Comparison of ENCODE assay signal across 8 mouse cellular contexts in the genomic region with DNA sequence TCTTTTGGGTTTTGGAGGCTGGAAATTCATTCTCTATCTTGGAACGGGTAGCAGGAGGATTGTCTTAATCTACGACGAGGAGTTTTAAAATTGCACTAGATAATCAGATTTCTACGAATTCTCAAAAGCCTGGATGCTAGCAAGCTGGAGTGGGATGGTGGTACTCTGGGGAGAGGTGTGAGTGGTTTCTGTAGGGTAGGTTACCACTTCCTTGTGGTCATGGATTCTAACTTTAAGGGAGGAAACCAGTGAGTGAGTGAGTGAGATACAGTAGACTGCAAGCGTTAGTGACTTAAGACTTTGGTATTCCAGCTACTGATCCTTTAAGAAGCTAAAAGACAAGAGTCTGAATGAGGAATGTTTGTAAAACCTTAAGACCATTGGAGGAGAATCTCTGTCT. TPM values are rescaled to one million over a fixed set of nuclear protein-coding genes. Genes with fewer than 3 reads are reported as not detected.
DNase-seq lines count a peak whose midpoint lies in the region; ATAC-seq and TF ChIP-seq lines count a peak whose summit lies in the region.

No protein-coding gene starts in this region.

- H3K4me3 ChIP-seq in layer of hippocampus, adult 2 months: peak overlapping the region; percentile 87
- peak overlapping the region; percentile 79 for H3K4me3 ChIP-seq in hindbrain, embryonic 15.5 days
- H3K4me3 ChIP-seq in myocyte: peak overlapping the region; percentile 44

- peak; percentile 19 for ATAC-seq in activated CD4-positive, CD25-positive, alpha-beta regulatory T cell, adult 4 months
- no peak for ATAC-seq in hindbrain, embryonic 15.5 days (ENCODE audit: low FRiP score, low read depth)

- peak overlapping the region; percentile 63 for H3K4me2 ChIP-seq in hindbrain, embryonic 15.5 days
- peak overlapping the region; percentile 91 for H3K4me2 ChIP-seq in myocyte (ENCODE audit: low read depth)

- H3K36me3 ChIP-seq in hindbrain, embryonic 15.5 days: no peaks in the 10 kb centered on the region
- H3K36me3 ChIP-seq in myocyte (ENCODE audit: control insufficient read depth, insufficient read depth): no peaks in the 10 kb centered on the region

- no peaks in the 10 kb centered on the region for H3K9me3 ChIP-seq in hindbrain, embryonic 15.5 days

- H3ac ChIP-seq in myocyte (ENCODE audit: control insufficient read depth, insufficient read length): peak overlapping the region; percentile 71

- peak overlapping the region; percentile 75 for H3K27ac ChIP-seq in layer of hippocampus, adult 2 months
- peak overlapping the region; percentile 74; the same call in 1 of the 2 replicates for H3K27ac ChIP-seq in hindbrain, embryonic 15.5 days (replicated peaks)

- no peak for TF ChIP-seq POLR2A in myocyte (IDR thresholded peaks at IDR 0.05; ENCODE audit: insufficient read length, low read depth)

- no peaks in the 10 kb centered on the region for H3K27me3 ChIP-seq in hindbrain, embryonic 15.5 days
- H3K27me3 ChIP-seq in myocyte (ENCODE audit: control insufficient read depth, insufficient read depth, insufficient read length): no peaks in the 10 kb centered on the region

- H3K9ac ChIP-seq in hindbrain, embryonic 15.5 days: peak overlapping the region; percentile 83

- H3K79me2 ChIP-seq in myocyte (ENCODE audit: control insufficient read depth, insufficient read depth): peaks cover 54% of the 10 kb centered on the region

- WGBS in hindbrain, embryonic 15.5 days: 2% methylated on average over 5 of the region's 5 CpGs

- H3K4me1 ChIP-seq in hindbrain, embryonic 15.5 days (replicated peaks): peaks cover 16% of the 10 kb centered on the region

- no peak for DNase-seq in layer of hippocampus, adult 2 months (ENCODE audit: low spot score in 2 of 2)
- no peak for DNase-seq in layer of hippocampus, postnatal 25 days (ENCODE audit: extremely low spot score in 1 of 2, low spot score in 1 of 2)
- DNase-seq in cerebellum, adult 9-10 months: no peak
- no peak for DNase-seq in right cerebral cortex, postnatal 10 days (ENCODE audit: low spot score in 2 of 2)
- no peak for DNase-seq in spleen, postnatal 14 days (ENCODE audit: low spot score in 2 of 2)

- no peak for TF ChIP-seq CTCF in layer of hippocampus, adult 2 months (conservative IDR thresholded peaks at IDR 0.05)

TF ChIP-seq in myocyte, 11 proteins besides CTCF, POLR2A, EP300 and RAD21:
- TF ChIP-seq CEBPB (IDR thresholded peaks at IDR 0.05; ENCODE audit: insufficient read depth, poor library complexity, severe bottlenecking) (no peak), MYOD1 (IDR thresholded peaks at IDR 0.05; ENCODE audit: control insufficient read depth in 1 of 3, insufficient read length in 2 of 3, low read depth in 2 of 3) (no peak), TCF3 (IDR thresholded peaks at IDR 0.05; ENCODE audit: insufficient read length, low read depth) (no peak), POLR2AphosphoS2 (IDR thresholded peaks at IDR 0.05; ENCODE audit: insufficient read length, low read depth) (no peak), REST (IDR thresholded peaks at IDR 0.05; ENCODE audit: insufficient read depth, insufficient read length) (no peak), MAX (IDR thresholded peaks at IDR 0.05; ENCODE audit: low read depth) (no peak), E2F4 (IDR thresholded peaks at IDR 0.05; ENCODE audit: insufficient read depth) (no peak)

RNA-seq across cellular contexts. Expression of a gene that starts 0.8 kb away (rescaled TPM):
- total RNA-seq in layer of hippocampus, adult 2 months (2021): 10 to 100 TPM; 37.0 to 40.2 TPM
- total RNA-seq in layer of hippocampus, postnatal 25 days (2021): 10 to 100 TPM; 42.0 to 44.5 TPM
- 10 to 100 TPM; 17.2 to 20.0 TPM for polyA plus RNA-seq in activated CD4-positive, CD25-positive, alpha-beta regulatory T cell, adult 4 months (2017; shearing (Covaris generic))
- 28.0 and 28.5 TPM in 2 replicates for polyA plus RNA-seq in hindbrain, embryonic 15.5 days (2015; fragmentation: Nextera tagmentation; extraction: Ambion mirVana)
- polyA plus RNA-seq in myocyte (2012; fragmentation: generic; extraction: Trizol): 18.2 TPM
